Mouse (Mus musculus) midbrain, embryonic 11.5 days (tissue): ENCODE measurements around the gene Ddx23. TPM values are rescaled to one million over a fixed set of nuclear protein-coding genes. Genes with fewer than 3 reads are reported as not detected.
A peak's percentile ranks its signal among the peaks of the same experiment; 100 is the strongest.

ENCODE experiments used
- ATAC-seq: fragments of 200-750 bp; cut with Nextera tagmentation; 2 replicates; pipeline ENCODE4 v1.8.0; 2017; ENCODE audit warnings: moderate TSS enrichment, moderate library complexity; ENCODE audit not compliant: low FRiP score
- DNase-seq: peaks from one replicate; pipeline ENCODE4 v3.0.0; 2015; ENCODE audit warnings: low spot score; ENCODE audit errors: missing footprints
- H3K27ac ChIP-seq: fragments of 300-500 bp; sonication (generic); 2 replicates; pipeline ENCODE4 v1.5.1; 2014; ENCODE audit warnings: low read depth, low read length
- H3K27me3 ChIP-seq: fragments of 300-500 bp; sonication (generic); 2 replicates; pipeline ENCODE4 v1.6.1; 2014; ENCODE audit warnings: mild to moderate bottlenecking, low read length, moderate library complexity, mixed read lengths; ENCODE audit not compliant: control insufficient read depth, insufficient read depth
- H3K36me3 ChIP-seq: fragments of 300-500 bp; sonication (generic); 2 replicates; pipeline ENCODE4 v1.6.1; 2014; ENCODE audit warnings: mild to moderate bottlenecking, low read length, moderate library complexity, mixed read lengths; ENCODE audit not compliant: control insufficient read depth, insufficient read depth
- H3K4me1 ChIP-seq: fragments of 300-500 bp; sonication (generic); 2 replicates; pipeline ENCODE4 v1.6.1; 2014; ENCODE audit warnings: low read length; ENCODE audit not compliant: control insufficient read depth, insufficient read depth
- H3K4me2 ChIP-seq: fragments of 300-500 bp; sonication (generic); 2 replicates; pipeline ENCODE4 v1.6.1; 2014; ENCODE audit warnings: mild to moderate bottlenecking, moderate library complexity
- H3K4me3 ChIP-seq: fragments of 300-500 bp; sonication (generic); 2 replicates; pipeline ENCODE4 v1.5.1; 2014; ENCODE audit warnings: low read depth, low read length
- H3K9ac ChIP-seq: fragments of 300-500 bp; sonication (generic); 2 replicates; pipeline ENCODE4 v1.6.1; 2014; ENCODE audit warnings: low read length
- H3K9me3 ChIP-seq: fragments of 300-500 bp; sonication (generic); 2 replicates; pipeline ENCODE4 v1.6.1; 2016; ENCODE audit warnings: low read length; ENCODE audit not compliant: control insufficient read depth
- WGBS: fragments of 180-500 bp; shearing (Covaris S2); extraction: QIAGEN DNeasy Blood & Tissue Kit; methylation state at CpG from one replicate; pipeline ENCODE4 v1.1.7; 2014; 5-methylcytosine and 5-hydroxymethylcytosine counted together
- polyA plus RNA-seq: library from polyadenylated mRNA; unstranded; fragments of >200 nt; fragmentation: Nextera tagmentation; extraction: Ambion mirVana; gene quantifications from 2 replicates; pipeline ENCODE4 v1.2.1, GENCODE M21; 2014

Gene Ddx23
- 24.8 and 24.9 TPM in 2 replicates for polyA plus RNA-seq

- peaks cover 2% of the 10 kb centered on the region for H3K4me1 ChIP-seq
- peak within 1 kb of the TSS; percentile 97 for H3K9ac ChIP-seq
- no peaks in the 10 kb centered on the region for H3K9me3 ChIP-seq
- peak within 1 kb of the TSS; percentile 74 for H3K27ac ChIP-seq
- DNase-seq: peak; percentile 99
- ATAC-seq: peak; percentile 97
- peak within 1 kb of the TSS; percentile 74 for H3K4me3 ChIP-seq
- WGBS: 5% methylated on average over 47 of the region's 48 CpGs
- peaks cover 7% of the 10 kb centered on the region for H3K36me3 ChIP-seq
- H3K4me2 ChIP-seq: peak within 1 kb of the TSS; percentile 72
- H3K27me3 ChIP-seq: no peaks in the 10 kb centered on the region
Measured at GRCm38 (mm10) chr15:98662567-98663545, at the start of gene Ddx23. TSS of gene Ddx23 (minus strand) at chr15:98662894.

- ATAC-seq (no peak), DNase-seq (peak; percentile 92)
- 10% methylated on average over 9 of the region's 9 CpGs for WGBS
- Histone ChIP-seq H3K4me3 (no peak overlapping the region), H3K9ac (no peak overlapping the region), H3K36me3 (no peaks in the 10 kb centered on the region), H3K4me2 (no peak overlapping the region), H3K4me1 (no peaks in the 10 kb centered on the region), H3K27ac (no peak overlapping the region), H3K27me3 (no peaks in the 10 kb centered on the region), H3K9me3 (no peaks in the 10 kb centered on the region)
Measured at GRCm38 (mm10) chr15:98710442-98710841, 47.7 kb upstream of the Ddx23 start.

- H3K9ac ChIP-seq: 0 out of 2 replicates have a peak within 1 kb of the TSS, but pooled peaks have one; percentile 14
- H3K4me1 ChIP-seq: no peaks in the 10 kb centered on the region
- WGBS: 20% methylated on average over 16 of the region's 16 CpGs
- no peak for ATAC-seq
- H3K4me2 ChIP-seq: peak within 1 kb of the TSS; percentile 44
- H3K36me3 ChIP-seq: no peaks in the 10 kb centered on the region
- no peak within 1 kb of the TSS for H3K27ac ChIP-seq
- DNase-seq: peak; percentile 98
- H3K4me3 ChIP-seq: peak within 1 kb of the TSS; percentile 25
- H3K9me3 ChIP-seq: no peaks in the 10 kb centered on the region
- H3K27me3 ChIP-seq: no peaks in the 10 kb centered on the region
Measured at GRCm38 (mm10) chr15:98707766-98708372, 45.2 kb upstream of the Ddx23 start, which contains the start of gene Ccdc65. TSS of gene Ccdc65 (plus strand) at chr15:98708207.

- Histone ChIP-seq H3K4me2 (no peak overlapping the region), H3K4me3 (no peak overlapping the region), H3K9me3 (no peaks in the 10 kb centered on the region), H3K27me3 (peaks cover 18% of the 10 kb centered on the region), H3K4me1 (peaks cover 5% of the 10 kb centered on the region; the same call in 1 of the 2 replicates), H3K9ac (no peak overlapping the region), H3K36me3 (no peaks in the 10 kb centered on the region), H3K27ac (no peak overlapping the region)
- no peak for ATAC-seq
- DNase-seq: no peak
- 69% methylated on average over 9 of the region's 9 CpGs for WGBS
Measured at GRCm38 (mm10) chr15:98704312-98704711, 41.6 kb upstream of the Ddx23 start.

- Histone ChIP-seq H3K4me2 (peak overlapping the region; percentile 57), H3K9me3 (no peaks in the 10 kb centered on the region), H3K4me1 (peaks cover 7% of the 10 kb centered on the region; the same call in 1 of the 2 replicates), H3K27me3 (peaks cover 18% of the 10 kb centered on the region), H3K9ac (peak overlapping the region; percentile 50; the same call in 1 of the 2 replicates), H3K36me3 (no peaks in the 10 kb centered on the region), H3K27ac (no peak overlapping the region), H3K4me3 (peak overlapping the region; percentile 24)
- DNase-seq: peak; percentile 99
- WGBS: 6% methylated on average over 40 of the region's 40 CpGs
- ATAC-seq: peak; percentile 84
Measured at GRCm38 (mm10) chr15:98699190-98700105, 36.8 kb upstream of the Ddx23 start.

GRCm38 (mm10) chr15:98696216-98696615 is 33.5 kb upstream of the Ddx23 start:
- Histone ChIP-seq H3K4me2 (no peak overlapping the region), H3K4me3 (no peak overlapping the region), H3K9ac (no peak overlapping the region), H3K36me3 (no peaks in the 10 kb centered on the region), H3K27ac (no peak overlapping the region), H3K4me1 (peaks cover 17% of the 10 kb centered on the region), H3K9me3 (no peaks in the 10 kb centered on the region), H3K27me3 (peaks cover 14% of the 10 kb centered on the region)
- WGBS: 55% methylated on average over 8 of the region's 8 CpGs
- DNase-seq (no peak), ATAC-seq (no peak)

- peaks cover 22% of the 10 kb centered on the region for H3K4me1 ChIP-seq
- no peak overlapping the region for H3K9ac ChIP-seq
- 66% methylated on average over 9 of the region's 9 CpGs for WGBS
- no peak overlapping the region for H3K4me3 ChIP-seq
- H3K9me3 ChIP-seq: no peaks in the 10 kb centered on the region
- no peak overlapping the region for H3K4me2 ChIP-seq
- ATAC-seq (no peak), DNase-seq (no peak)
- no peak overlapping the region for H3K27ac ChIP-seq
- no peaks in the 10 kb centered on the region for H3K36me3 ChIP-seq
- peaks cover 10% of the 10 kb centered on the region for H3K27me3 ChIP-seq
Measured at GRCm38 (mm10) chr15:98695726-98696125, 33.0 kb upstream of the Ddx23 start.

- Histone ChIP-seq H3K4me3 (no peak overlapping the region), H3K36me3 (no peaks in the 10 kb centered on the region), H3K9ac (no peak overlapping the region), H3K27me3 (no peaks in the 10 kb centered on the region), H3K4me1 (peaks cover 28% of the 10 kb centered on the region), H3K9me3 (no peaks in the 10 kb centered on the region), H3K27ac (peak overlapping the region; percentile 67; the same call in 1 of the 2 replicates), H3K4me2 (no peak overlapping the region; the same call in 1 of the 2 replicates)
- DNase-seq (no peak), ATAC-seq (no peak)
- 46% methylated on average over 11 of the region's 11 CpGs for WGBS
Measured at GRCm38 (mm10) chr15:98692171-98692715, 29.5 kb upstream of the Ddx23 start.
